Mouse (Mus musculus): ENCODE data around the gene Ntm. TPM values are rescaled to one million over a fixed set of nuclear protein-coding genes. Genes with fewer than 3 reads are reported as not detected.

The Ntm gene
- polyA plus RNA-seq, 1 experiment, result 2.5 TPM

DNA sequence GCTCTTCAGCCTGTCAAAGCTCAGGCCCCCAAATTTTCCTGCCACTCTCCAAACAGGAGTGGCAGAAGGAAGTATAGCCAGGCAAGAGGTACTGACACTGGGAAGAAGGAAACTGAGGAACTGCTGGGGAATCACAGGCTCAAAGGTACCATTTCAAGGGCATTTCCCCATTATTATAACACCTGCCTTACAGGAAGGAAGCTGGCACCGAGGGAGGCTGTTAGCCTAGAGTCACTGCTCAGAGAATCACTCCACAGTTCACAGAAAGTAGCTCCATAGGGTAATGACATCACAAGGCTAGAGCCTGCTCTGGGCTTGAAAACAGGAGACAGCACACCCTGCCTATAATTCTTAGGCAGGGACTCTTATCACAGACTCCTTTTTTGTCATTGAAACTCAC is 643.7 kb downstream of the Ntm start:
- no peak for DNase-seq (ENCODE audit: low spot score)

DNA sequence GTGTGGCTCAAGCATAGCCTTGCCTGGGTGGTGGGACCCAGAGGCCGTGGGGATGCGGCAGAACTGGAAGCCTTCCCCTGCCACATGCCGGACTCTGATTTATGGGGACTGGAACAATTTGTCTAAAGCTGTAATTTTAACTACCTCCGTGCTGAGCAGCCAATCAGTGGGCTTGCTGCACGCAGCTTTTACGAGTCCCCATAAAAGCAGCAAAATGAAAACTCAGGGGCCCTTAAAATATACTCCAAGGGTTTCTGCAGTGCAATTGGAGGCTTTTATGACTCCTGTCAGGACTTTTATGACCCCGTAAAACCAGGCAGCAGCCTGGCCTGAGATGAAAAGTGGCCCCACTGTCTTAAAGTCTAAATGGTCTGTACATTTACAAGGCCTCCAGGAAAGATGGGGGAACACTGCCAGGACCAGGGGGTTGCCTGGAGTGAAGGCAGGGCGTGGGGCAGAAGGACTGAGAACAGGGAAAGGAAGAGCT is 644.2 kb downstream of the Ntm start:
- DNase-seq (ENCODE audit: low spot score), result no peak

DNA sequence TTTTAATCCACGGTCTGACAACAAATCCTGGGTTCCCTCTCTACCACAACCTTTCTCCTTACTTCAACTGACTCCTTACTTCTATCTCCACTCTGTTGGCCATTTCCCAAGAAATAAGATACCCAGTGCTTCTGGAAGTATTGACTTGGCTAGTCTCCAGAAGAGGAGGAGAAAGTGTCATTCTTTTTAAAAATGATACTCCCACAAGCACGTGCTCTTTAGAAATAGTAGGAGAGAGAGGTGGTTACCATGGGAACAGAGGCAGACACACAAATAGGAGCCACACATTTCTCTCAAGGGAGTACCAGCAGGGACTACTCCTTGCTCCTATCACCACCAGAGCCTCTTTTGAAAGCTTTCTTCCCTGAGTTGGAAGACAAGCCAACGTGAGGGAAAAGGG is 645.3 kb downstream of the Ntm start:
- DNase-seq (ENCODE audit: low spot score), result no peak

DNA sequence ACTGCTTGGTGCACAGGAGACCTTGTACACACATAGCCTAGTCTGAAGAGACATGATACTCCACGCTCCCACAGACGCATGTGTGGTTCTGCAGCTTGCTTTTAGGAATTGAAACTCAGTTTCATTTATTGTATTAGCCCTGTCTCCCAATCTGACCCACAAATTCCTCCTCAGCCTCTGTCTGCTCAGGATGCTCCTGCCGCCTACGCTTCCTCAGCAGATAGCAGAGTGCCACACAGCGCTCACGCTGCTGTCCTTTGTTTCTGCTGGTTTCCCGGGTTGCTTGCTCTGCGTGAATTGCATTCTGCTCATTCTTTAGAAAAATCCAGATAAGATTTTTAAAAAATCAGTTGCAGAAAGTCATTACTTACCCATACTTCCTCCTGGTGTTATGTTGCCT is 647.1 kb downstream of the Ntm start:
- no peak for DNase-seq (ENCODE audit: low spot score)

DNA sequence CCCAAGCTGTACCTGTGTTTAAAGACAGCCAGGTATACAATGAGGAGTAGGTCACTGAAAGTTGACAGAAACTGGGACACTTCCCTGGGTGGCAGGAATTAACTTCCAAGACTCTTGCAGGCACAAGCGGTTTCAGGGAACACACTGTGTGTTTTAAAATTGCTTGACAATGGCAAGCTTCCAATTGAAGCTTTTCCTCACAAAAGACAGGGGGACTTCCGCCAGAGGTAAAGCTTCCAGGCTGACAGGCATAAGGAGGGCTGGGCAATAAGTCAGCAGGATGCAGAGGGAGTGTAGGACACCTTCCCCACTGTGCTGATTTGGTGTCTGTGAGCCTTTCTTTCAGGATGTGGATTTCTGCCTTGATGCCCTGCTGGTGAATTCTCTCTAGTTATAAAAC is 656.0 kb downstream of the Ntm start:
- DNase-seq (ENCODE audit: low spot score), result no peak

DNA sequence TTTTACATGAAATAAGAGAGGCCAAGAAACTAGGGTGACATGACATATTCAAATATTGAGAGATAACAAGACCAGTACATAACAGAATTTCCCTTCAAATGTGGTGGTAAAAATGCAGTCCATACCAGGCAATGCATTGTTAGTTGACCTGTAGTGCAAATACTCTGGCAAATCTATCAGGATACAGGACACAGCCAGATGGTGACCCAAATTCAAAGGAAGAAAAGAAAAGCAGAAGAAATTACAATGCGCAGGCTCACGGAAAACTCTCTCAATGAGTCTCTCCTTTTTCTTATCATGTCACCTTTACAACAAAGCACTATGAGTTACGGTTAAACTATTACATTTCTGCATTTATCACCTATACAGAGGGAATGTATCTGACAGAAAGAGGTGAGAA is 664.6 kb downstream of the Ntm start:
- no peak for DNase-seq (ENCODE audit: low spot score)

DNA sequence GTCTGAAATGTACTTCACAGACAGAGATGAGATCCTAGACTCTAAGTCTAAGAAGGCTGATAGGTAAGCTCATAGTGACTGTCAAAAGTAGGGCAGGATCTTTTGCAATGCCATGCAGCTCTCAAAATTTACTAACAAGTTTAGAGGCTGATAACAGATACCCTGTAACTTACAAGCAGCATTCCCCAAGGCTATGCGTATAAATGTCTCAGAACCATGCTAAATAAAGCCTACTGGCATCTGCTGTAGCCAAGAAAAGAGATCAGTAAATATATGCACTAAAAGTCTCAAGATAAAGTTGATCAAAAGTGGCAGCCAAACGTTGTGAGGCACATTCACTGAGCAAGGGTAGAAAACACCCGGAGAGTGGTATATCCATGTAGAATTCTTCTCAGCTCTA is 666.2 kb downstream of the Ntm start:
- DNase-seq (ENCODE audit: low spot score), result no peak

DNA sequence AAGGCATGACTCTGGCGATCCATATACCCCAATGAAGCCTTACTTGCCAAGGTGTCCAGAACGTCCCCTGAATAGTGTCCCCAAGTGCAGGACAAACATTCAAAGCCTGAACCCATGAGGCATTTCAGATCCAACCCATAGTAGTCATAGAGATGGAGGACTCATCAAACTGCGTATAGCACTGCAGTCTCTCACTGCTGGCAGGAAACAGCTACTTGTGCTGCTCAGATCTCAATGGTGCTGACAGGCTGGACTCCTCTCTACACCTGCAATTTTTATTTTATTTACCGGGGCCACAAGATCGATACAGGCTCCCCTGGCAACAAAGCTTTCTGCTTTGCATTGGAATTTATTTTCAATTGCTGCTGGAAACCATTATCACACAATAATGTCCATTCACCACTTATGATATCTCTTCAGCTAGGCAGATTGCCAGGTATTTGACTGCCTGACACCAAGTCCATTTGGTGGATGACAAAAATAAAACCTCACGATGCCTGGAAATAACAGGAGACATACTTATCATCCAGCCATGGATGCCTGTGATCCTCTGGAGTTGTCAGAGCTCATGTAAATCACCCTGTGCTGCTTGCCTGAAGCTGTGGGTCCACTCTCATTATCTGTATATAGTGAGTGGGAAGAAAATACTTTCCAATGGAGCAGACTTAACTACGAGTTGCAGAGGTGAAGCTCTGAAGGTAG is 674.8 kb downstream of the Ntm start:
- DNase-seq (ENCODE audit: low spot score), result no peak

DNA sequence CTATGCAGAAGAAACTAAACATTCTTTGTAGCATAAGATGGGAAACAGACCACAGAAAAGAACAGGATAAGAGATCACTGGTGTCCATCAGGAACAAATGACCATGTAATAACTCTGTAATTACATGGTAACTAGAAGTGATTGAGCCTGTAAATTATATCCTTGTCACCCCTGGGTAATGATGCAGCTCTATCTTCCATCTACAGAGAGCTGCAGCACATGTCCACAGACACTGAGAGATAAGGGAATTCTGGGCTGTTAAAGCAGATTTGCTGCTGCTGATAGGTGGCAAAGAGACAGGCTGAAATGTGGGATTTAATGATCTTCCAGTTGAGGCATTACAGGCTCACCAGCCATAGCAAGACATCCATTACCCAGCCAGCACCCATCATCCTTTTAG is 677.8 kb downstream of the Ntm start:
- DNase-seq (ENCODE audit: low spot score), result no peak

DNA sequence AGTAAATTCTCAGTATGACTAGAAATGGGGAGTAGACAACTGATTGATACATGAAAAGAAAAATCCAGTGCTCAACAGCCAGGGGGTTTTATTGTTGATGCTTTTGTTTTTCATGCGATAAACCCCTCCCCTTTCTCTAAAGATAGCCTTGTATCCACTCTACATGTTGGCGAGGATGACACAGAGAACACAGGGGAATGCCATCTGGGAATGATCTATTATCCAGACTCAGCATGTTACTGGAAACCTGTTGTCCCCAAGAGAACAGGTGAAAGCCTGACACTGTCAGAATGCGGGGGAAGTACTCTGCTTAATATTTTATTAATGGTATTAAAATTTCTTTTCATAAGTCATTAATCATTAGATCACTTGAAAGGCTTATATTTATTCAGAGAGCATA is 690.1 kb downstream of the Ntm start:
- DNase-seq (ENCODE audit: low spot score), result no peak

DNA sequence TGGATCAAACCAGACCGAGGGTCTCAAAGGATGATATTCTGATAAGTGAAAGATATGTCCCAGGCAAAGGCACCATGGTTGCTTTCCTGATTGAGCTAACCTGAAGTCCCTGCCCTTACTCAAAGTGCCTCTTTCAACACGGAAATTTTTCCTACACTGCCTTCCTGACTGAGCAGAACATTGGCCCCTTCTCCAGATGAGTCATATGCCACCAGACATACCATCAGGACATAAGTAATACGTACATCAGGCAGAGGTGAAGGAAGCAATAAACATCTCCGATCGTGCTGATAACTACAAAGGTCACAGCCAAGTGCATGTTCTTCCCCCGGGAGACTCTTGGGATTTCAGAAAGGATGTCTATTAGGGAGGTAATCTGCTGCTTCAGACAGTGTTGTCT is 693.0 kb downstream of the Ntm start:
- no peak for DNase-seq (ENCODE audit: low spot score)

DNA sequence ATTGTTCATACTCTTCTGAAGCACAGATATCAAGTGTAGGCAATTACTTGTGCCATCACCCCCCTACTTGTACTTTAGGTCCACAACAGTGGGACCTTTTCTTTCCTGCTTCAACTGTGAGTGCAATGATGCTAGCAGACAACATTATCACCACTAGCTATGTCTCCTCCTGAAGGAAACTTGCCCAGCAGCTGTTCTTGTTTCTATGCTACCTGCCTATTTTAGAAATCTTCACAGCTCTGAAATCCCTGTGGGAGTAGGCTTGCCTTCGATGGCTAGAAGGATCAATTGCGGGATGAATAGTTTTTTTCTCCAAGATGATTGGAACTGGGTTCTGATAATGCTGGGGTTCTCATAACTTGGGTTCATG is 693.7 kb downstream of the Ntm start:
- DNase-seq (ENCODE audit: low spot score), result no peak

DNA sequence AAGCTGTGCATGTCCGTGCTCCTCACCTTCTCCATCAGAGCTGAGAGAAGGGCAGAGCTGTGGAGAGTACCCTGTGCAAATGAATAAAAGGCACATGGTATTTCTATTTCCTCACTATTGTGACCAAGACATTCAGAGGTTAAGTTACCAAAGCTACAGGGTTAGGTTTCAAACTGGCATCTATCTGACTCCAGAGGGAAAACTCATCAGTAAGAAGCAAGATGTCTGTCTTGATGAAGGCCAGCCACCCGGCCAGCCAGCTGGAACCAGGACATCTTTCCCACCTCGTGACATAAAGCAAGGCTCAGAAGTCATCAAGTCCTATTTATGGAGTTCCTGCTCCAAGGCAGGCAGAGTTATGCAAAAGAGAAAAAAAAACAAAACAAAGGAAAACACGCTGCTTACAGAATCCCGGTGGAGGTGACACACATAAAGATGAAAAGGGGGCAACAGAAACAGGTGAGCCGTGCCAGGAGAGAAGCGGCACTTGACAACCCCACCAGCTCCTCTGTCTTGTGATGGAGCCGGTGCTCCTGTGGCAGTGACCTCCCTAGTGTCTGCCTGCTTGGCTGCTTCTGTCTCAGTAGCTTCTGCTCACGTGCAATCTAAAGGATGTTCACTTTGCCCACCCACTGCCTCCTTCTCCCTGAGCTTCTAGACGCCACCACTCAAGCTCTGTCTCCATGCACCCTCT is 694.2 kb downstream of the Ntm start:
- DNase-seq (ENCODE audit: low spot score), result no peak

DNA sequence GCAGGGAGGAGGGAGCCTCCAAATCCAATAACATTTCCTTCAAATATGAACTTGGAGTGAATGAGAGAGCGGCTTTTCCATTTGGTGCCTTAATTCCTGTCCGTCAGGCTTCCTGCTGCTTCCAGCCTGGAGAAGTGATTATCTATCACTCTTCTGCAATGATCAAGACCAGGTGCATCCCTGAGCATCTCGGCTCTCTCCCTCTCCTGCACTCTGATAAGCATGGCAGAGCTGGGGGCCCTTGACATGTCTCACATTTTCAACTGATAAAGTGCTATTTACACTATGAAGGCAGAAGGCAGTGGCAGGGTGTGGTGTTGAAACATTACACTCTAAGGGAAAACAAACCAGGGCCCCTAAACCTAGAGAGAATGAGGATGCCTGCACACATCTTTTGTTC is 695.3 kb downstream of the Ntm start:
- DNase-seq (ENCODE audit: low spot score), result no peak

DNA sequence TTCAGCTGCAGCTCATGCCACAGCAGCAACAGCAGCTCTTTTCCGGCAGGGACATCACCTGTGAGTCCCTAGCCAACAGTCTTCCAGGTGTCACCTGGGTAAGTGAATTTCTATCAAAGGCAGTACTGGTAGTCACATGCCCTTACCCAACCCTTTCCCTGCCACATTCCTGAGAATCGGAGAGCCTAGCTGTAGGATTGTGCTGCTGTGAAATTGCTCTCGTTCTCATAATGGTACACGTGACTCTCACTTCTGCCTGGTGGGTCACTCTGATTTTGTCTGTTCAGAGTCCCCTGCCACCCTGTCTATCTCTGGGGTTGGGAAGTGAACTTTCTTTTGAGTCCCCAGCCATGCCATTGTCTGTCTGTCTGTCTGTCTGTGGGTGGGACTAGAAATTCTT is 697.8 kb downstream of the Ntm start:
- DNase-seq (ENCODE audit: low spot score), result no peak

DNA sequence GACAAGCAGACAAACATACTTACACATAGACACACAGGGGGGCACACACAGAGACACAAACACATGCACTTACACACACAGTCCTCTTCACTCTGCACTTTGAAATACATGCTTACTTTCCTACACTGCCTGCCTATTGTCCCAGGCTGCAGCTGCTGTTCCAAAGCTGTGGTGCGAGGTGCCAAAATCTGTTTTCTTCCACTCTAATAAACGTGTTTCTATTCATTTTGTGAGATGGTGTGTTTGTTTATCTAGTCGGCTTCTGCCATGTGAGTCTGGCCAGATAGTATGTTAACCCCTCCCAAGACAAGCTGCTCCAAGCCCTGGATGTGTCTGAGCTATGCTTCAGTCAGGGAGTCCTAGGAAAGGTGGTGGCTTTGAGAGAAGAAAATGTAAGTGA is 700.1 kb downstream of the Ntm start:
- no peak for DNase-seq (ENCODE audit: low spot score)

DNA sequence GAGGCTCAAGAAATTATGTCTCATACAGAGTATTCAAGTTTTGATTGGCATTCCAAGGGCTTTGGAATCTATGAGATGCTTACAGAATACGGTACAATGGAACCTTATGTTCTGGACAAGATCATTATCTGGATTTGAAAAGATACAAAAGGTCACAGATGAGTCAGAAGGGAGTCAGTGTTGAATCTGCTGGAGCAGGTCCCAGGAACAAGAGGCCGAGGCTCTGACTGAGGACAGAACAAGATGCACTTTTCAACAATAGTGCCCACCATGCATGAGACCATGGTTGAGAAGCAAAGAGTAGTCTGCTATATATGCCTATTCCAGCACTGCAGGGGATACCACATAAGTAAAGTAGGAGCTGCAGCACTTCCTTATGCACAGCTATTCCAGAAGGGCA is 710.1 kb downstream of the Ntm start:
- no peak for DNase-seq (ENCODE audit: low spot score)

DNA sequence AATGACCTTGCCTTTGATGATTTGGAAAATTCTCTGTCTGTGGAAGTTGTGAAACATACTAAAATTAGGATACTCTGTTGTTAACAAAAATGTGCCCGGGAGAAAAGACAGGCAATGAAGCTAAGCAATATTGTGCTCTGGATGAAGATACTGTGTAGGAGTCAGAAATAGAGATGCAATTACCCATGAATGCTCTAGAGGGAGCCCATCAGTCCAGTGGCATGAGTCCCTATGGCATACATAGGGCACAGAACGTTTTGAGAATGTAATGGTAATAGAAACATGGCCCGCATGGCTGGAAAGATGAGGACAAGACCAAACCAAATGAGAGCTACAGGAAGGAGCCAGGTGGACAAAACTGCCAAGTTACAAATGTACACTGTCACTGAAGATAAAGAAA is 712.1 kb downstream of the Ntm start:
- DNase-seq (ENCODE audit: low spot score), result no peak

DNA sequence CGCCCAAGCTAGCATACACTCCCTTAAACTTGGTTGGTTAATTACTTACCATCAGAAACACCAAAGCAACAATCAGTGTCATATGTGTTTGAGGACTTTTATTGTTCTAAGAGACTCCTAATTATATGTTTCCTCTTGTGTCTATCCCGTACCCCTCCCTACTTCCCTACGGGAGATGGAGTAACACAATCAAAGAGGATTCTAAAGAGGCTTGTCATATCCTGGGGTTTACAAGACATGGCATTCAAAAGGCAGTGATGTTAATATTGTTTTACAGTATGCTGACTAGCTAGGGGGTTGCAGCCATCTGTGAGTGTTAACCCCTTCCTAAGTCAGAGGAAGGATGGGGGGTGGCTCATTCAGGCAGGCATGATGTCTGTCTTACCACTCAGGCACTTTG is 715.1 kb downstream of the Ntm start:
- no peak for DNase-seq (ENCODE audit: low spot score)

DNA sequence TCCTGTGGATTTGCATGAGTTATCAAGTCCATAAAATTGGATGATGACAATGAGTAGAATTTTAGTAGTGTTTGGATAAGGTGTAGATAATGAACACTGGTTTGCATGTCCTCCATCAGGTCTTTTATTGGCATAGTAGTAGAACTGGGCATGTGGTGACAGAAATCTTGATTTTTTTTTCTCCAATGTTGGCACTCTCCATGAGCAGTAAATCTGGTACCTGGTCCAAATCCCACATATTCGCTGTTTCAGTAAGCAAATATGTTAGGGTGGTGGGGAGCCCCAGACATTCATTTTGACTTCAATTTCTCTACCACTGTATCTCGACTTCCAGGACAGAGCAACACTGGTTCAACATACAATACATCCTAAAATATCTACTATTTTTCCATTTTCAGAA is 718.9 kb downstream of the Ntm start:
- DNase-seq (ENCODE audit: low spot score), result no peak

DNA sequence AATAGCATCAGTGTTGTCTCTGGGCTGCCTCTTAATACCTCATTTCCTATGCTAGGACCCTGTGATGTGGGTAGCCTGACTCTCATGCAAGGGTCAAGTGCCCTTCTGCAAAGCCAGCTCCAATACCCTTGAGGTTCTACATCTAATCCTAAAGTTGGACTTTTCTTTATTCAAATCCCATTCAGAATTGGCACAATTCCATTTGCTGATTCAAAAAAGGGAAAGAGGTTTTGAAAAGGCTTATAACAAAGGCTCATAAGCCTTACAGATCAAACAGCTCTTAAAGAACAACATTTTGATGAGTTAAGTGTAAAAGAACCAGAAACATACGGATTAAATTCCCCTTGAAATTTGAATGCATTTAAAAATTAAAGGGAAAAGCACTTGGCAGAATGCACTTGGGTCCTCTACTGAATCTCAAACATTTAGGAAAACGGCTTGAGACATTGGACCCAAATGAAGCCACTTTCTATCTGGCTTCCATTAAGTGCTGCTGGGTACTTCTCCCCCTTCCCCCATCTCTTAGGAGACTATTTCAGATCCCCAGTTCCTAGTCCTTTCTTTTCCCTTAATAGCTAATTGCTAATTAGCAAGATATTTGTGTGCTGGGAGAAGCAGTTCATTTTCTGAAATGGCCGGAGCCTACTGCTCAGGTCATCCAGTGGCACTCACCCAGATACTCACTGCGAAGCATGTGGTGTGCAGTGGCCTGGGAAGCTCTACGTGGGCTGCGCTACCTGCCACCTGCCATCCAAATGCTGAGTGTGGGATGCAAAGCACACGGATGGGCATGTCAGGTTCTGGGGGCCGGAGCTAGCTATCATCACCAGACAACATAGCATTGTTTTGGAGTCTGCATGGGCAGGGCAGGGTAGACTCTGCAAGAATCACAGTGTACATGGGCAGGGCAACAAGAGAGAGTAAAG is 720.2 kb downstream of the Ntm start:
- DNase-seq (ENCODE audit: low spot score), result no peak

DNA sequence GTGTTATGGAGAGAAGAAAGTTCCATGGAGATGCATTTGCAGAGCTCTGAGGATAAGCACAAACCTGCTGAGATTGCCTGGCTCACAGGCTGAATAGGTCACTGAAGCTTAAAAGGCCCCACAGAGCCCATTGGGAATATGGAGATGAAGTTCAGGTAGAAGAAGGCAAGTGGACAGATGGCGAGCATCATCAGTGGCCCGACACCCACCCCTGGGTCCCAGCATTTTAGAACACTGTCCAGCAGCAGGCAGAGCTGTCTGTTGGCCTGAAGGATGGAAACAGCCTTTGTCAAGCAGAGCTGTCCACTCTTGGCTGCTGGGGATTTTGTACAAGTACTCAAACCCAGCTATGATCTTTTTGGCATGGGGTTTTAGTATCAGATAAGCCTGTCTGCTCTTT is 722.1 kb downstream of the Ntm start:
- no peak for DNase-seq (ENCODE audit: low spot score)

DNA sequence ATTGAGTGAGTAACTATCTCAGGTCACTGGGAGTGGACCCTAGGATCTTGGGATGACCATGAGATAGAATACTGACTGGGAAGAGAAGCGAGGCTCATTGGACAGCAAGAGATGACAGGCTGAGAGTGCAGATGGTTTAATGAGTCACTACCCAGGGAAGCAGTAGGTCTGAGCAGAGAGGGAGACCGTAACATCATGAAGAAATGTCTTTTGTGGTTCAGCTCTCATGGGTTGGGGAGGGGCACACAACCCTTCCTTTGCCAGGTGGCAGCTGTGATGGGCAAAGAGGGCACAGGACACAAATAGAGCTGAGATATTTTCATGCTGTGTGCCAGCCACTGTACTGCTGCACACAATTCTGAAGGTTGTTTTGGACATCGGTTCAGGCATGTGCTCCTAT is 724.0 kb downstream of the Ntm start:
- DNase-seq (ENCODE audit: low spot score), result no peak

Measured in urinary bladder, adult 2 months (tissue).